Mouse (Mus musculus): ENCODE results near the gene Slc16a13. TPM values are rescaled to one million over a fixed set of nuclear protein-coding genes. Genes with fewer than 3 reads are reported as not detected.
"Not testable (repeated sequence)": the region's sequence is repeated elsewhere in the genome, so short reads cannot be mapped to it uniquely, and the experiment has no call there.

Slc16a13 gene
- polyA plus RNA-seq, 1 experiment from 2014 or later = 15.8 TPM

DNA sequence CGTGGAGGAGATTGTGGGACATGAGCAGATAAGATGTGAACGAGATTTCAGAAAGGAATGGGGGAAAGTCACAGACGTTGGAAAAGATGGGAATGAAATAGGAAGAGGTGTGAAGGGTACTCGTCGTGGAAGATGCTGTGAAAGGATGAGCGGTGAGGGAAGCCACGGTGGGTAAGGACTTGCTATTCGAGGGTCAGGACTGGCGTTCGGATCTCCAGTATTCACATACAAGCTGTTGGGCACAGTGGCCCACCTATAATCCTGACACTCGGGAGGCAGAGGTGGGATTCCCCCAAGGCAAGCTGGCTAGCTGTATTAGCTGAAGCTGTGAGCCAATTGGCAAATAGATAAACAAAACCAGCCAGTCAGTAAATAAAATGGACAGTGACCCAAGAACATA, 42.1 kb downstream of the Slc16a13 start:
- 78% methylated on average over 11 of the region's 11 CpGs for WGBS
- Histone ChIP-seq H3K27me3 (ENCODE audit: control insufficient read depth, insufficient read depth, low read length) (no peaks in the 10 kb centered on the region), H3K4me1 (replicated peaks; ENCODE audit: control insufficient read depth, insufficient read depth, low read length) (0 out of 2 replicates have a peak, but pooled peaks cover 1% of the 10 kb centered on the region), H3K27ac (ENCODE audit: low read depth, low read length) (no peak overlapping the region), H3K36me3 (ENCODE audit: control insufficient read depth, insufficient read depth, low read length) (no peaks in the 10 kb centered on the region), H3K9ac (ENCODE audit: low read length) (no peak overlapping the region), H3K4me3 (ENCODE audit: low read depth, low read length) (no peak overlapping the region), H3K4me2 (ENCODE audit: low read depth, low read length, severe bottlenecking) (no peak overlapping the region), H3K9me3 (ENCODE audit: control insufficient read depth, low read length) (no peaks in the 10 kb centered on the region)
- DNase-seq (ENCODE audit: low spot score) (peak; percentile 44), ATAC-seq (replicated peaks; ENCODE audit: low FRiP score) (no peak)

DNA sequence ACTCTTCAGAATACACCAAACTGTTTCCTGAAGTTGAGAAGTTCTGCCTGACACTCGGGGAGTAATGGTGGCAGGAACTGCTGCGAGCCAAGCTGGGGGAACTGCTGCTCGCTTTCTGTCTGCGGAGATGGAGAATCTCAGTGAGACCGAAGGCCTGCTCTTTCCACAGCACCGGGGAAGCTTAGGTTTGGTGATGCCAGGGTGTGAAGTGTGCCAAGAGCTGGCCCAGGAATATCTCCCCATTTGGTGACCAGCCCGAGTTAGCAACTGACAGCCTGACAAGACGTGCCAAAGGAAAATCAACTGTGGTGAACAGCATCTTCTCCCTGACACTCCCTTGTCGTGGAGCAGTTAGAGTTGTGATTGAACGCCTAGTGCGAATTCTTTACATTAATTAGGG, 42.6 kb downstream of the Slc16a13 start:
- peak; percentile 9 for DNase-seq (ENCODE audit: low spot score)
- H3K27ac ChIP-seq (ENCODE audit: low read depth, low read length) = no peak overlapping the region
- 0 out of 2 replicates have a peak, but pooled peaks cover 1% of the 10 kb centered on the region for H3K4me1 ChIP-seq (replicated peaks; ENCODE audit: control insufficient read depth, insufficient read depth, low read length)
- no peak for ATAC-seq (replicated peaks; ENCODE audit: low FRiP score)
- H3K9me3 ChIP-seq (ENCODE audit: control insufficient read depth, low read length) = no peaks in the 10 kb centered on the region
- no peak overlapping the region for H3K4me3 ChIP-seq (ENCODE audit: low read depth, low read length)
- no peaks in the 10 kb centered on the region for H3K27me3 ChIP-seq (ENCODE audit: control insufficient read depth, insufficient read depth, low read length)
- no peak overlapping the region for H3K9ac ChIP-seq (ENCODE audit: low read length)
- WGBS = 91% methylated on average over 11 of the region's 11 CpGs
- H3K4me2 ChIP-seq (ENCODE audit: low read depth, low read length, severe bottlenecking) = no peak overlapping the region
- H3K36me3 ChIP-seq (ENCODE audit: control insufficient read depth, insufficient read depth, low read length) = no peaks in the 10 kb centered on the region

DNA sequence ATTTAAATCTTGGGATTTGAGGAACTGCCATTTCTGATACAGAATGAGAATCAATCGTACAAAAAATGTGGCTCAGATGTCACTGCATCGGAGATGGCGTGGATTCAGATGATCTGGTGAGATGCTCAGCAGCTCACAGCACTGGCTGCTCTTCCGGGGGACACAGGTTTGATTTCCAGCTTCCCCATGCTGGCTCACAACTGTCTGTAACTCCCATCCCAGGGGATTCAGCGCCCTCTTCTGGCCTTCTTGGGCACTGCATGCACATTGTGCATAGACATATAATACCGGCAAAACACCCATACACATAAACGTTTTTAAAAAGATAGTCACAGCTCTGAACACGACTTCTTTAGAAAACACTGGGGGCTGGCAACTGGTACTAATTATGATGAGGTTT, 43.2 kb downstream of the Slc16a13 start:
- peak; percentile 48 for DNase-seq (ENCODE audit: low spot score)
- no peak for ATAC-seq (replicated peaks; ENCODE audit: low FRiP score)
- no peak overlapping the region for H3K4me3 ChIP-seq (ENCODE audit: low read depth, low read length)
- no peaks in the 10 kb centered on the region for H3K27me3 ChIP-seq (ENCODE audit: control insufficient read depth, insufficient read depth, low read length)
- 0 out of 2 replicates have a peak, but pooled peaks cover 1% of the 10 kb centered on the region for H3K4me1 ChIP-seq (replicated peaks; ENCODE audit: control insufficient read depth, insufficient read depth, low read length)
- H3K36me3 ChIP-seq (ENCODE audit: control insufficient read depth, insufficient read depth, low read length) = no peaks in the 10 kb centered on the region
- H3K27ac ChIP-seq (ENCODE audit: low read depth, low read length) = no peak overlapping the region
- H3K9me3 ChIP-seq (ENCODE audit: control insufficient read depth, low read length) = no peaks in the 10 kb centered on the region
- WGBS = 75% methylated on average over 8 of the region's 8 CpGs
- H3K9ac ChIP-seq (ENCODE audit: low read length) = no peak overlapping the region
- H3K4me2 ChIP-seq (ENCODE audit: low read depth, low read length, severe bottlenecking) = no peak overlapping the region

DNA sequence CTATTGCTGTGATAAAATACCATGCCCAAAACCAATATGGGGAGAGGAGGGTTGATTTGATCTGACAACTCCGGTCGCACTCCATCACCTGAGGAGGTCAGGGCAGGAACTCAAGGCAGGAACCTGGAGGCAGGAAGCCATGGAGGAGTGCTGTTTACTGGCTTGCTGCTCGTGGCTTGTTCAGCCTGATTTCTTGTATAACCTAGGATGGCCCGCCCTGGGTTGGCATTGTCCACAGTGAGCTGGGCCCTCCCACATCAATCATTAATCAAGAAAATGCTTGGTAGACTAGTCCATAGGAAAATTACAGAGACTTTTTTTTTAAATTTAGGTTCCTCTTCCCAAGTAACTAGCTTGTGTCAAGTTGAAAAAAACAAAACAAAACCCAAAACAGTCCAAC, 46.4 kb downstream of the Slc16a13 start:
- Histone ChIP-seq H3K27me3 (ENCODE audit: control insufficient read depth, insufficient read depth, low read length) (no peaks in the 10 kb centered on the region), H3K4me1 (replicated peaks; ENCODE audit: control insufficient read depth, insufficient read depth, low read length) (0 out of 2 replicates have a peak, but pooled peaks cover 1% of the 10 kb centered on the region), H3K4me3 (ENCODE audit: low read depth, low read length) (no peak overlapping the region), H3K9me3 (ENCODE audit: control insufficient read depth, low read length) (no peaks in the 10 kb centered on the region), H3K36me3 (ENCODE audit: control insufficient read depth, insufficient read depth, low read length) (no peaks in the 10 kb centered on the region), H3K9ac (ENCODE audit: low read length) (no peak overlapping the region), H3K27ac (ENCODE audit: low read depth, low read length) (no peak overlapping the region), H3K4me2 (ENCODE audit: low read depth, low read length, severe bottlenecking) (no peak overlapping the region)
- 85% methylated on average over 4 of the region's 4 CpGs for WGBS
- DNase-seq (ENCODE audit: low spot score) = no peak
- ATAC-seq (replicated peaks; ENCODE audit: low FRiP score) = no peak

DNA sequence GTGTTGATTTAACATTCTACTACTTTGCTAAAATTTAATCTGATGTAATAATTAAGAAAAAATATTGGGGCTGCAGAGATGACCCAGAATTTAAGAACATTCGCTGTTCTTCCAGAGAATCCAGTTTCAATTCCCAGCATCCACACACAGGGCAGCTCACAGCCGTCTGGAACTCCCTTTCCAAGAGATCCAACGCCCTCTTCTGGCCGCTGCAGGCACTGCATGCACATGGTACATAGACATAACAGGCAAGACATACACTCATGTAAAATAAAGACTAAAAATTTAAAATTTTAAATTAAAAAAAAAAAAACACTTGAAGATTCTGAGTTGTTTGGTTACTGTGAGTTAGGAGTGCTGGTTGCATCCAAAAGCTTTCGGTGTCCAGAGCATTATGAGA, 48.6 kb downstream of the Slc16a13 start:
- WGBS = 55% methylated on average over 5 of the region's 5 CpGs
- DNase-seq (ENCODE audit: low spot score) (peak; percentile 56), ATAC-seq (replicated peaks; ENCODE audit: low FRiP score) (no peak)
- Histone ChIP-seq H3K4me3 (ENCODE audit: low read depth, low read length) (no peak overlapping the region), H3K27ac (ENCODE audit: low read depth, low read length) (no peak overlapping the region), H3K4me1 (replicated peaks; ENCODE audit: control insufficient read depth, insufficient read depth, low read length) (no peaks in the 10 kb centered on the region), H3K4me2 (ENCODE audit: low read depth, low read length, severe bottlenecking) (no peak overlapping the region), H3K27me3 (ENCODE audit: control insufficient read depth, insufficient read depth, low read length) (no peaks in the 10 kb centered on the region), H3K9ac (ENCODE audit: low read length) (no peak overlapping the region), H3K9me3 (ENCODE audit: control insufficient read depth, low read length) (no peaks in the 10 kb centered on the region), H3K36me3 (ENCODE audit: control insufficient read depth, insufficient read depth, low read length) (no peaks in the 10 kb centered on the region)

DNA sequence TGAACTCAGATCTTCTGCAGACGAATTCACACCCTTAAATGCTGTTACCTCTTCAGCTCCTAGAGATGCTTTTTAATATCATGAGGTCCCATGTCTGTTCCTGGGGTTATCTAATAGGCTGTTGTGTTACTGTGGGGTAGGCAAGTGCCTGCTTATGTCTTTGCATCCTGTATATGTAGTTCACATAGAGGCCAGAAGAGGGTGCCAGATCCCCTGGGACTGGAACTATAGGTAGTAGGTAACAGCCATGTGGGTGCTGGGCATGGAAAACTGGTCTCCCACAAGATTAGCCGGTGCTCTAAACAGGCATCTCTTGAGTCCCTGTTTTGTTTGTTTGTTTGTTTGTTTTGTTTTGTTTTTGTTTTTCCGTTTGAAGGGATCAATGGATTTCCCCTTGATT, 49.0 kb downstream of the Slc16a13 start:
- H3K27me3 ChIP-seq (ENCODE audit: control insufficient read depth, insufficient read depth, low read length) = no peaks in the 10 kb centered on the region
- H3K4me3 ChIP-seq (ENCODE audit: low read depth, low read length) = no peak overlapping the region
- no peaks in the 10 kb centered on the region for H3K4me1 ChIP-seq (replicated peaks; ENCODE audit: control insufficient read depth, insufficient read depth, low read length)
- no peak for ATAC-seq (replicated peaks; ENCODE audit: low FRiP score)
- no peak overlapping the region for H3K27ac ChIP-seq (ENCODE audit: low read depth, low read length)
- no peak overlapping the region for H3K4me2 ChIP-seq (ENCODE audit: low read depth, low read length, severe bottlenecking)
- H3K9me3 ChIP-seq (ENCODE audit: control insufficient read depth, low read length) = no peaks in the 10 kb centered on the region
- 56% methylated on average over 3 of the region's 3 CpGs for WGBS
- H3K9ac ChIP-seq (ENCODE audit: low read length) = no peak overlapping the region
- DNase-seq (ENCODE audit: low spot score) = no peak
- H3K36me3 ChIP-seq (ENCODE audit: control insufficient read depth, insufficient read depth, low read length) = no peaks in the 10 kb centered on the region

DNA sequence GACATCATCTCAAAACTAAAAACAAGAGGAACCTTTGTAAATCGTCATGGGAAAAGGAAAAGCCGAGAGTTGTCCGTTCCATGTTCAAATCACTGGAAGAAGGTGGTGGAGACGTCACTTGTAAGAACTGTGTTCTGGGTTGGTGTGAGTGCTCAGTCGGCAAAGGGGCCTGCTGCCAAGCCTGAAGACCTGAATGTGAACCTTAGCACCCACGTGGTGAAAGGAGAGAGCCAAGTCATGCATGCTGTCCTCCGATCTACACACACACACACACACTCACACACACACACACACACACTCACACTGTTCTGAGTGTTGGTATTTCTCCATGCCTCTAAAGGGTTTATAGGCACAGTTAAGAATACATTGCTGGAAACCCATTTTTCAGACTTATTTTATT, 49.7 kb downstream of the Slc16a13 start:
- 82% methylated on average over 7 of the region's 7 CpGs for WGBS
- no peaks in the 10 kb centered on the region for H3K27me3 ChIP-seq (ENCODE audit: control insufficient read depth, insufficient read depth, low read length)
- no peaks in the 10 kb centered on the region for H3K9me3 ChIP-seq (ENCODE audit: control insufficient read depth, low read length)
- ATAC-seq (replicated peaks; ENCODE audit: low FRiP score) (no peak), DNase-seq (ENCODE audit: low spot score) (no peak)
- H3K4me2 ChIP-seq (ENCODE audit: low read depth, low read length, severe bottlenecking) = no peak overlapping the region
- no peak overlapping the region for H3K9ac ChIP-seq (ENCODE audit: low read length)
- no peaks in the 10 kb centered on the region for H3K36me3 ChIP-seq (ENCODE audit: control insufficient read depth, insufficient read depth, low read length)
- H3K4me1 ChIP-seq (replicated peaks; ENCODE audit: control insufficient read depth, insufficient read depth, low read length) = no peaks in the 10 kb centered on the region
- H3K27ac ChIP-seq (ENCODE audit: low read depth, low read length) = no peak overlapping the region
- H3K4me3 ChIP-seq (ENCODE audit: low read depth, low read length) = no peak overlapping the region

DNA sequence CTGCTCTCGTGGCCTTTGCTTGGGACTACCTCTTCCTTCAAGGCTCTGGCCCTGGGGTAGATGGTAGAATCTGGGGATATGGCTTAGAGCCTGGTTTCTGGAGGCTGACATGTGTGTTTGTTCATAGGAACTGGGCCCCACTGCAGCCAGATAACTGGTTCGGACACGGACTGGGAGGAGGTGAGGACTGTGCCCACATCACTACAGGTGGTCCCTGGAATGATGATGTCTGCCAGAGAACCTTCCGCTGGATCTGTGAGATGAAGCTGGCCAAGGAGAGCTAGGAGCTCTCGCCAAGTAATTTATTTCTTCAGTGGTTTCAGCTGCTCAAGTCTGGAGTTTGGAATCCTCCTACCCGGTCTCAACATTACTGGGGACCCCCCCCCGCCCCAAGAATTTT, 50.6 kb downstream of the Slc16a13 start:
- DNase-seq (ENCODE audit: low spot score) (no peak), ATAC-seq (replicated peaks; ENCODE audit: low FRiP score) (no peak)
- Histone ChIP-seq H3K27me3 (ENCODE audit: control insufficient read depth, insufficient read depth, low read length) (no peaks in the 10 kb centered on the region), H3K9me3 (ENCODE audit: control insufficient read depth, low read length) (no peaks in the 10 kb centered on the region), H3K36me3 (ENCODE audit: control insufficient read depth, insufficient read depth, low read length) (no peaks in the 10 kb centered on the region), H3K27ac (ENCODE audit: low read depth, low read length) (no peak overlapping the region), H3K4me3 (ENCODE audit: low read depth, low read length) (no peak overlapping the region), H3K4me2 (ENCODE audit: low read depth, low read length, severe bottlenecking) (no peak overlapping the region), H3K9ac (ENCODE audit: low read length) (no peak overlapping the region), H3K4me1 (replicated peaks; ENCODE audit: control insufficient read depth, insufficient read depth, low read length) (no peaks in the 10 kb centered on the region)
- 83% methylated on average over 7 of the region's 7 CpGs for WGBS

DNA sequence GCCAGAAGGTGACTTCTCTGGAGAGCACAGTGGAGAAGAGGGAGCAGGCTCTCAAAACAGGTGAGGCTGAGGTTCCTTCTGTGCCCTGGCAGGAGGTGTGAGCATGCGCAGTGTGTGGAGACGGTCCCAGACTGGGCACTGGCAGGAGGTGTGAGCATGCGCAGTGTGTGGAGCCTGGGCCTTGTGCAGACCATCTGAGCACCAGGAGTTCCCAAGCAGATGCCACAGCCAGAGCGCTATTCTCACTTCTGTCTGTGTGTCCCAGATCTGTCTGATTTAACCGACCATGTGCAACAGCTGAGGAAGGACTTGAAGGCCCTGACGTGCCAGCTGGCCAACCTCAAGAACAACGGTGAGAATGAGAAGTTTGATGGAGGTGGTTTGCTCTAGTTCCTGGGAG, 51.4 kb downstream of the Slc16a13 start:
- not testable (repeated sequence) for ATAC-seq (replicated peaks; ENCODE audit: low FRiP score); H3K4me2 ChIP-seq (ENCODE audit: low read depth, low read length, severe bottlenecking); DNase-seq (ENCODE audit: low spot score); H3K4me1 ChIP-seq (replicated peaks; ENCODE audit: control insufficient read depth, insufficient read depth, low read length); H3K36me3 ChIP-seq (ENCODE audit: control insufficient read depth, insufficient read depth, low read length); H3K4me3 ChIP-seq (ENCODE audit: low read depth, low read length); H3K9ac ChIP-seq (ENCODE audit: low read length); H3K27me3 ChIP-seq (ENCODE audit: control insufficient read depth, insufficient read depth, low read length); H3K27ac ChIP-seq (ENCODE audit: low read depth, low read length); H3K9me3 ChIP-seq (ENCODE audit: control insufficient read depth, low read length)
- WGBS = 93% methylated on average over 7 of the region's 7 CpGs

All from forebrain, embryonic 11.5 days (tissue).